Mouse (Mus musculus) lung, postnatal 0 days (tissue): ENCODE data around the gene Tsc22d4.

ENCODE experiments used
- CTCF ChIP-seq: IDR thresholded peaks from 2 replicates; pipeline ENCODE4 v1.5.1; 2016; ENCODE audit warnings: antibody characterized with exemption, mild to moderate bottlenecking
- EP300 ChIP-seq: IDR thresholded peaks from 2 replicates; pipeline ENCODE4 v1.6.1; 2016; ENCODE audit warnings: antibody characterized with exemption, mild to moderate bottlenecking, control low read depth

- TF ChIP-seq CTCF (no peak), EP300 (no peak)
These were observed 27.2 kb downstream of the Tsc22d4 start for GRCm38 (mm10) chr5:137772755-137773154.
